Mouse (Mus musculus) olfactory bulb, adult 2 months (tissue): ENCODE measurements around the gene Nos1ap.

Source experiments
- CTCF ChIP-seq: fragments of 200-500 bp; IDR thresholded peaks from 2 replicates; pipeline ENCODE4 v1.5.1; 2012; ENCODE audit warnings: low read depth, mild to moderate bottlenecking, low read length, moderate library complexity; ENCODE audit not compliant: insufficient read depth
- POLR2A ChIP-seq: fragments of 200-500 bp; IDR thresholded peaks from 2 replicates; pipeline ENCODE4 v1.6.1; 2012; ENCODE audit warnings: mild to moderate bottlenecking, low read depth, low read length, moderate library complexity; ENCODE audit not compliant: insufficient read depth

GRCm38 (mm10) chr1:170631571-170631970, 41.9 kb upstream of the Nos1ap start:
- TF ChIP-seq CTCF (no peak), POLR2A (no peak)
